Mouse (Mus musculus) embryonic facial prominence, embryonic 14.5 days (tissue): ENCODE measurements around the gene Bmf. TPM values are rescaled to one million over a fixed set of nuclear protein-coding genes. Genes with fewer than 3 reads are reported as not detected.

Experiments used
- ATAC-seq: fragments of 200-750 bp; cut with Nextera tagmentation; 2 replicates; pipeline ENCODE4 v1.8.0; 2017; ENCODE audit warnings: low read depth, moderate number of reproducible peaks, moderate TSS enrichment
- DNase-seq: peaks from one replicate; pipeline ENCODE4 v3.0.0-alpha.2; 2015; ENCODE audit warnings: low spot score
- H3K27ac ChIP-seq: fragments of 300-500 bp; sonication (generic); replicated peaks from 2 replicates; pipeline ENCODE4 v1.5.1; 2014; ENCODE audit warnings: low read depth, mild to moderate bottlenecking, low read length, moderate library complexity
- H3K27me3 ChIP-seq: fragments of 300-500 bp; sonication (generic); replicated peaks from 2 replicates; pipeline ENCODE4 v1.6.1; 2014; ENCODE audit warnings: low read length; ENCODE audit not compliant: control insufficient read depth, insufficient read depth
- H3K36me3 ChIP-seq: fragments of 300-500 bp; sonication (generic); 2 replicates; pipeline ENCODE4 v1.6.1; 2014; ENCODE audit warnings: low read length, mixed read lengths; ENCODE audit not compliant: control insufficient read depth, insufficient read depth
- H3K4me1 ChIP-seq: fragments of 300-500 bp; sonication (generic); 2 replicates; pipeline ENCODE4 v1.6.1; 2014; ENCODE audit warnings: antibody characterized with exemption, low read length; ENCODE audit not compliant: control insufficient read depth, insufficient read depth
- H3K4me2 ChIP-seq: fragments of 300-500 bp; sonication (generic); 2 replicates; pipeline ENCODE4 v1.6.1; 2014; ENCODE audit warnings: low read depth, mild to moderate bottlenecking, low read length, moderate library complexity, mixed read lengths
- H3K4me3 ChIP-seq: fragments of 300-500 bp; sonication (generic); 2 replicates; pipeline ENCODE4 v1.5.1; 2014; ENCODE audit warnings: low read depth, mild to moderate bottlenecking, low read length
- H3K9ac ChIP-seq: fragments of 300-500 bp; sonication (generic); 2 replicates; pipeline ENCODE4 v1.6.1; 2014; ENCODE audit warnings: low read depth, mild to moderate bottlenecking, low read length, moderate library complexity, mixed read lengths
- H3K9me3 ChIP-seq: fragments of 300-500 bp; sonication (generic); 2 replicates; pipeline ENCODE4 v1.6.1; 2016; ENCODE audit warnings: low read length; ENCODE audit not compliant: control insufficient read depth
- WGBS: fragments of 180-500 bp; shearing (Covaris S2); extraction: QIAGEN DNeasy Blood & Tissue Kit; methylation state at CpG from one replicate; pipeline ENCODE4 v1.1.7; 2014; 5-methylcytosine and 5-hydroxymethylcytosine counted together
- polyA plus RNA-seq: library from polyadenylated mRNA; unstranded; fragments of >200 nt; fragmentation: Nextera tagmentation; extraction: Ambion mirVana; gene quantifications from 2 replicates; pipeline ENCODE4 v1.2.1, GENCODE M21; 2014

Bmf gene
- polyA plus RNA-seq, 1 experiment from 2014 or later, result 7.6 TPM

DNA sequence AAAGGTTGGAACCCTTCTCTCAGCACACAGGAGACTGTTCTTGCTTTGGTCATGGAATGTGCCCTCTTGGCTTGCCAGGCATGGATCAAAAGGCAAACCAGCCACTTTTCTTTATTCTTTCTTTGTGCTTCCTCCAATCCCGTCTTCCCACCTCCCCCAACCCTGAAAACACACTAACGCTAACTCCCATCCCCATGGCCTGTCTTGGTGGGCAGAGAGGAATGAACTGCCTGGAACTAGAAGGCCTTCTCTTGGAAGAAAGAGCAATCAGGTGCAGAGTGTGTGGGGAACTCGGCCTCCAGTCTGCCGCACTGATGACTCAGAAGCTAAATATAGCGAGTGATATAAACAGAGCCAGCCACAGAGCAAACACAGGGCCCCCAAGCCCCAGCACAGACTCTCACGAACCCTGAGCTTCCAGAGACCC is 8.8 kb downstream of the Bmf start:
- H3K4me3 ChIP-seq, result no peak overlapping the region
- peak overlapping the region; percentile 83 for H3K27ac ChIP-seq
- H3K9me3 ChIP-seq, result no peaks in the 10 kb centered on the region
- peak overlapping the region; percentile 50; the same call in 1 of the 2 replicates for H3K9ac ChIP-seq
- DNase-seq (peak; percentile 89), ATAC-seq (peak; percentile 13; the same call in 1 of the 2 replicates)
- peaks cover 73% of the 10 kb centered on the region for H3K4me1 ChIP-seq
- WGBS, result 22% methylated on average over 6 of the region's 6 CpGs
- H3K36me3 ChIP-seq, result 0 out of 2 replicates have a peak, but pooled peaks cover under 1% of the 10 kb centered on the region
- H3K4me2 ChIP-seq, result peak overlapping the region; percentile 19; the same call in 1 of the 2 replicates
- H3K27me3 ChIP-seq, result no peaks in the 10 kb centered on the region

DNA sequence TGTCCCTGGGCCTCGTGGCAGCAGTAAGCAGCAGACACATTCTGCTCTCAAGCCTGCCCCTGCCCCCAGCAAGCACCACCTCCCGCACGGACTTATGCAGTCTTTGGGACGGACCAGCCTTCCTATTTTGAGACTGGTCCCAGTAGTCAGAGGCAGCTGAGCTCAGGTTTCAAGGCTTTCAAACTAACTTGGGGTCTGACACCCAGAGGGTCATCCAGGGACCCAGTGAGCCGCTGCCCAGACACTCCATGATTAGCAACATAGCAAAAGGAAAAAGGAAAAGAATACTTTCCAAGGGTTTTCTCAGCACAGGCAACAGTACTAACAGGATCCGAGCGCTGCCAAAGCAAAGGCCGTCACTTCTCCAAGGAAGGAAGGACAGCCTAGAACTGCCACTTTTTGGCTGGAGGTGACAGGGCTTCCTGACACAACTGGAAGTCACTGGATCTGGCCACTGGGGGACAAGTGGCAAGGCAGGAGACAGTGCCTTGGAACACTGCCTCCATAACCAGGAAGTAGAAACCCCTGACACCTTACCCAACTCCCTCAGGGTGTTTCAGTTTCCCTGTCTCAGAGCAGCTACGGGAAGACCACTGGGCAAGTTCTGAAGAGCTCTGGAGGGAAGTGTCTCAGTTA is 9.5 kb downstream of the Bmf start:
- DNase-seq (peak; percentile 51), ATAC-seq (no peak)
- H3K4me2 ChIP-seq, result no peak overlapping the region
- H3K27me3 ChIP-seq, result no peaks in the 10 kb centered on the region
- H3K36me3 ChIP-seq, result peaks cover 5% of the 10 kb centered on the region; the same call in 1 of the 2 replicates
- peaks cover 66% of the 10 kb centered on the region for H3K4me1 ChIP-seq
- H3K9me3 ChIP-seq, result no peaks in the 10 kb centered on the region
- peak overlapping the region; percentile 83 for H3K27ac ChIP-seq
- 30% methylated on average over 9 of the region's 9 CpGs for WGBS
- H3K9ac ChIP-seq, result peak overlapping the region; percentile 50; the same call in 1 of the 2 replicates
- H3K4me3 ChIP-seq, result no peak overlapping the region

DNA sequence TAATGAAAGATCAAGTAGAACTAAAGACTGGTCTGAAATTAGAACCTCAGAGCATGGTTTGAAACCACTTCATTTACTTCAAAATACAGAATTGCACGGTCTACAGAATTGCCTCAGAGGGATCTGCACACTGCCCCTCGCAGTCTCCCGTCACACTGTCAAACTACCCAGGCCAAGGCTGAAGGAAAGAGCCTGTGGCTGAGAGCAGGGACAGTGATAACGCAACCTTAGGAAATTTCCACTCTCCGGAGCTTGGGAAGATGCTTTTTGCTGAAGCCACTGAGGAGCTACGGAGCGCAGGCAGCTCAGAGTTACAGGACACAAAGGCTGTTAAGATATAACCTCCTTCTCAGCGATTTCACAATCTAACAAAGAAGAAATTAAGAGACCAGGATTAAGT is 10.4 kb downstream of the Bmf start:
- Histone ChIP-seq H3K4me2 (no peak overlapping the region), H3K9ac (no peak overlapping the region), H3K27ac (peak overlapping the region; percentile 59; the same call in 1 of the 2 replicates), H3K4me3 (no peak overlapping the region), H3K36me3 (peaks cover 7% of the 10 kb centered on the region; the same call in 1 of the 2 replicates), H3K27me3 (no peaks in the 10 kb centered on the region), H3K9me3 (no peaks in the 10 kb centered on the region), H3K4me1 (peaks cover 60% of the 10 kb centered on the region)
- WGBS, result 69% methylated on average over 8 of the region's 8 CpGs
- DNase-seq (no peak), ATAC-seq (no peak)

DNA sequence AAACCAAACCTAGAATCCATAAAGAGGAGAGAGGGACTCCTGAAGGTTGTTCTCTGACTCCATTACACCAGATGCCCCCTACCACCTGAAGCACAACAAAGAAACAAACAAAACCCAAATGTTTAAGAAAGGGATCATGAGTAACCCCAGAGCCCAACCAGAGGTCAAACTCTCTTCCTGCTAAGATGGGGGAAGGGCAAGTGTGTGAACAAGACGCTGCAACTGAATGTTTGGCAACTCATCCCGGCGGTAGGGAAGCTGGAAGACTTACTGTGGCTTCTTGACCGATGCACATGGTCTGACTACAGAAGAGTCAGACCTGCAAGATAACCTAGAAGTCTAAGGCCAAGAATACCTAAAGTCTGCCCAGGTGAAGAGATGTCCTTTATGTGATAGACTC is 12.3 kb downstream of the Bmf start:
- Histone ChIP-seq H3K9me3 (no peaks in the 10 kb centered on the region), H3K9ac (no peak overlapping the region), H3K4me2 (no peak overlapping the region), H3K4me3 (no peak overlapping the region), H3K4me1 (peaks cover 56% of the 10 kb centered on the region), H3K27me3 (no peaks in the 10 kb centered on the region), H3K27ac (no peak overlapping the region), H3K36me3 (peaks cover 7% of the 10 kb centered on the region; the same call in 1 of the 2 replicates)
- DNase-seq (no peak), ATAC-seq (no peak)
- 32% methylated on average over 4 of the region's 4 CpGs for WGBS

DNA sequence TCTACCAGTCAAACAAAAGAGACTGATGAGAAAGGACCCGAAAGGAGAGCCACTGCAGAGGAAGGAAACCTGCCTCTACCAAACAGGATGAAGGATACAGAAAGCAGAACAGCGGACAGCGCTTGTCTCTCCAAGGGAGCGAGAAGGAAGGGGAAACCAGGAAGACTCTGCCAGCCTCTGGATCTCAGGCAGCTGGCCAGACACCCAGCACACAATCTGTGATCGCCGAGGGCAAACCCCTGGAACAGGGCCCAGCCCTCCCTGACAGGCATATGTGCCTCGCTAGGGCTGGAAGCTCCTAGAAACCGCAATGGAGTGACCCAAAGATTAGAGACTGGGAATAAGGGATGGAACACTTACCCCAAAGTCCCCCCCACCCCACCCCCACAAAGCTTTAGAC is 12.9 kb downstream of the Bmf start:
- Histone ChIP-seq H3K27ac (peak overlapping the region; percentile 61), H3K4me2 (no peak overlapping the region), H3K9ac (no peak overlapping the region), H3K27me3 (no peaks in the 10 kb centered on the region), H3K9me3 (no peaks in the 10 kb centered on the region), H3K4me1 (peaks cover 58% of the 10 kb centered on the region), H3K36me3 (peaks cover 13% of the 10 kb centered on the region), H3K4me3 (no peak overlapping the region)
- peak; percentile 68 for DNase-seq
- ATAC-seq, result no peak
- 43% methylated on average over 8 of the region's 8 CpGs for WGBS

DNA sequence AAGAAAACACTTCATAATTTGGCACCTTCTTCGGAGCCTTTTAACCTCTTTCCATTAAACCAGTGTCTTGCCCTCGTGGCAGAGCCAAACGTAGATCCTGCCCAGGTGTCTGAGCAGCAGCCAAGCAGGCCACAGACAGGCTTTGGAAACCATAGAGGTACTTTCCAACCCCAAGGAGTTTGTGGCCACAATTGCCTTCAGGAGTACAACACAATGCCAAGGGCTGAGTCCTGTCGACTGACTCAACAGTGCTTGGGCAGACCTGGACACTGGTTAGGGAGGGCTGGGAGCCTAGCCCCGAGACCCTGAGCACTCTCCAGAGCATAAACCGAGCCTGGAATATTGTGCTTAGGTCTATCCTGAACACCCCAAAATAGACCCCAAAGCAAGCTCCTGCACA is 13.4 kb downstream of the Bmf start:
- ATAC-seq, result no peak
- H3K9ac ChIP-seq, result no peak overlapping the region
- no peaks in the 10 kb centered on the region for H3K27me3 ChIP-seq
- no peak overlapping the region for H3K4me3 ChIP-seq
- no peak overlapping the region for H3K4me2 ChIP-seq
- H3K4me1 ChIP-seq, result peaks cover 56% of the 10 kb centered on the region
- H3K9me3 ChIP-seq, result no peaks in the 10 kb centered on the region
- H3K36me3 ChIP-seq, result peaks cover 16% of the 10 kb centered on the region
- H3K27ac ChIP-seq, result peak overlapping the region; percentile 61; the same call in 1 of the 2 replicates
- WGBS, result 66% methylated on average over 6 of the region's 6 CpGs
- no peak for DNase-seq

DNA sequence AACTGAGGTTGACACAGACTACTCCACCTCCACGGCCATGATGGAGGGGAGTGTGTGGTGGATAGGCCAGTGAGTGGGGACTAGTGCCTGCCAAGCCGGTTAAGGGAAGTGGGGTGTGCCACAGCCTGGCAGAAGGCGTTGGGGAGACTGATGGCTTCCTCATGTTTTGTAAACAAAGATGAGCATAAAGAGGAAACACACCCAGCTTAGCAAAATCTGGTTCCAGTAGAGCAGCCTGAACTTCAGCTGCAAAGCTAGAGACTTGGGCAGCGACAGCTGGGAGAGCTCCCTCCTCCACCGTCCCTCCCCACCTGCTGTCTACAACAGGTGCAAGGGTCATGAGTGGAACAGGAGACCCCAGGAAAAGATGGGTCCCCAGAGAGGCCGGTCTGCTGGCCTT is 15.5 kb downstream of the Bmf start:
- H3K9ac ChIP-seq, result no peak overlapping the region
- no peak overlapping the region for H3K4me3 ChIP-seq
- H3K27ac ChIP-seq, result peak overlapping the region; percentile 79
- 0 out of 2 replicates have a peak overlapping the region, but pooled peaks have one; percentile 21 for H3K4me2 ChIP-seq
- peaks cover 16% of the 10 kb centered on the region for H3K36me3 ChIP-seq
- 25% methylated on average over 6 of the region's 6 CpGs for WGBS
- no peaks in the 10 kb centered on the region for H3K27me3 ChIP-seq
- no peak for ATAC-seq
- H3K4me1 ChIP-seq, result peaks cover 57% of the 10 kb centered on the region
- H3K9me3 ChIP-seq, result no peaks in the 10 kb centered on the region
- DNase-seq, result peak; percentile 78

DNA sequence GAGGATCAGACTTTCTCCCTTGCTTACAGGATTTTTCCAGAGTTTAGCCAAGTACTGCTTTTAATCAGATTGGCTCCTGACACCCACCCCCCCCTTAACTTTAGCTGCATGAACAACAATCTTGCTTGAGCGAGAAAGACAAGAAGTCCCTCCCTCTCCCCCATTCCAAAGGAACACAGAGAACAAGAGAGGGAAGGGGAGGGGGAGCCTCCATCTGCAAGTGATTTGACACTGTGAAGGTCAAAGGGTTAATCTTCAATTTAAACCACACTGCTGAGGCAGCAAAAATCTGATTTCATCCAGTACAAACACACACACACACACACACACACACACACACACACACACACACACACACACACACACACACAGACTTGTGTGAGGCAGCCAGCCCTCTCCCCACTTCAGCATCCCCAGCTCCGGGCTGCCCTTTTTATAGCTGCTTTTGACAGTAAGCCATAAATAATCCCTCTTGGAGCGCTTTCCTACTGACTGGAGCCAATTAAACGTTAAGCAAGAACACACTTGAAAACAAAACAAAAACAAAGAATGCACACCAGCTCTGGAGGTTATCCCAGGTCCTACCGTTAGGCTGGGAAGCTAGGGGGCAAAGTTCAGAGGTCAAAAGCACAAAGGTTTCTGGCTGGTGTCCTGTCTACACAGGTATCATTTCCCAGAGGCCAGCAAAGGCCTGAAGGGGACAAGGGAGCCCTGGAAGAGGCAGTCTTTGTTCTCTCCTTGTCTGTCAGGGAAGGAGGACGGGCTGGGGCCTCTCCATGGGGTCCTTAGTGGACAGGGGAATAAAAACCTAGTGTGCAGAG is 16.4 kb downstream of the Bmf start:
- Histone ChIP-seq H3K36me3 (peaks cover 16% of the 10 kb centered on the region), H3K9me3 (no peaks in the 10 kb centered on the region), H3K4me3 (no peak overlapping the region), H3K27me3 (no peaks in the 10 kb centered on the region), H3K4me2 (peak overlapping the region; percentile 25), H3K4me1 (peaks cover 58% of the 10 kb centered on the region), H3K27ac (peak overlapping the region; percentile 88), H3K9ac (peak overlapping the region; percentile 35; the same call in 1 of the 2 replicates)
- WGBS, result 6% methylated on average over 6 of the region's 6 CpGs
- ATAC-seq (peak; percentile 79), DNase-seq (peak; percentile 97)
